Mouse (Mus musculus) liver, adult 2 months (tissue): ENCODE results near the gene Tmem119.

Experiments used
- CTCF ChIP-seq: fragments of 200-500 bp; IDR thresholded peaks from 2 replicates; pipeline ENCODE4 v1.5.1; 2011; ENCODE audit warnings: low read depth, low read length, control low read depth
- POLR2A ChIP-seq: fragments of 200-500 bp; IDR thresholded peaks from 2 replicates; pipeline ENCODE4 v1.6.1; 2011; ENCODE audit warnings: low read length, control low read depth; ENCODE audit not compliant: insufficient read depth; ENCODE audit errors: extremely low read depth

DNA sequence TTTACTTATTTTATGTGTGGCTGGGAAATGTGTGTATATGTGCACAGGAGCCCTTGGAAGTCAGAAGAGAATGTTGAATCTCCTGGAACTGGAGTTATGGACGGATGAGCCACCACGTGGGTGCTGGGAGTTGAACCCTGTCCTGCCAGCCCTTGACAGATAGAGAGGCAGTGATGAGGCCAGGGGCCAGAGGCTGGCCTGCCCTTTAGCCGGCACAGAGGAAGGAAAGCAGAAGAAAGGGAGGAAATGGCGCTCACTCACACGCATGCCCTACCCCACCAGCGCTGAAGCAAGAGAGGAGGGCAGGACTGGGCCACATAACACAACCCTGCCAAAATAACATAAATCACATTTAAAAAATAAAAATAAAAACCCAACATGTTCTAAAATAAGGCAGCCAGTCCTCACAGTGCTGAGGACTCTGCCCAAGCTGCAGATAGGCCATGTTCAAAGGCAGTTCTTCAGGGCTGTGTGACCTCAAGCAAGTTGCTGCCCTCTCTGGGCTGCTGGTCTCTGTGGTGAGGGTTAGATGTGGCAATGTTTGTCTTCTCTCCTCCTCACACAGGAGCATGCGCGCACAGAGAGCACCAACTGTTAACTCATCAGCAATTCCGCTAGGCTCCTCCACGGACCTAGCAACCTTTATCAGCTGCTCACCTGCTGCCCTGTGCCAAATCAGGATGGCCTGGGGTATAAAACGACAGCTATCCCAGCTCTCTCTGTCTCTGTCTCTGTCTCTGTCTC, 9.7 kb downstream of the Tmem119 start:
- no peak for TF ChIP-seq POLR2A
- TF ChIP-seq CTCF, result no peak
